8 mouse cellular contexts compared by ENCODE assay signal in the genomic region with DNA sequence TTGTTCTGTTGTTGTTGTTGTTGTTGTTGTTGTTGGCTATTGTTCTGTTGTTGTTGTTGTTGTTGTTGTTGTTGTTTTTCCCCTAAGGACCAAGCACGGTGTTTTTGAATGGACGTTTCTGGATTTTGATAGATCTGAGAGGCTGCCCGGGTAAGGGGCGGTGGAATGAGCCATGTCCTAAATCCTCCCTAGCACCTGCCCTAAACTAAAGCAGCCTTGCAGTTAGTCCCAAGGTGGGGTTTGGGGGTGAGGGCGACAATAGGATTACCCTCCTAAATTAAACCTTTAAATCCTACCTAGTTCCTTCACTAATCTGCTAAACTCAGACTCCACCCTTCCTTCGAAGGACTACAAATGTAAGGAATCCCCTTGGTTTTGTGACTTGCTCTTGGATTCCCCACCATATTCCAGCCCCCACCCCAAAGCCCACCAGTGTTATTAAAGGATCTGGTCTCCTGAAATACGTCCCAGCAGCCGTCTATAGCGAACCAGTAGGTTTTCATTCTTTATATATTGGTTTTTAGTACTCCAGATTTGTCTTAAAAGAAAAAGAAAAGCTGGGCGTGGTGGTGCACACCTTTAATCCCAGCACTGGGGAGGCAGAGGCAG. TPM values are rescaled to one million over a fixed set of nuclear protein-coding genes. Genes with fewer than 3 reads are reported as not detected.
DNase-seq lines count a peak whose midpoint lies in the region; ATAC-seq and TF ChIP-seq lines count a peak whose summit lies in the region.

No protein-coding gene starts in this region.

- peak overlapping the region; percentile 90 for H3K27ac ChIP-seq in kidney, embryonic 15.5 days
- peak overlapping the region; percentile 78 for H3K27ac ChIP-seq in forebrain, embryonic 12.5 days
- H3K27ac ChIP-seq in limb, embryonic 15.5 days: peak overlapping the region; percentile 88
- 0 out of 2 replicates have a peak overlapping the region, but pooled peaks have one; percentile 19 for H3K27ac ChIP-seq in small intestine, adult 2 months (ENCODE audit: insufficient read depth, low read depth, low read length)

- TF ChIP-seq POLR2A in small intestine, adult 2 months (IDR thresholded peaks at IDR 0.05; ENCODE audit: low read depth, low read length): no peak

- no peaks in the 10 kb centered on the region for H3K9me3 ChIP-seq in kidney, embryonic 15.5 days (replicated peaks)
- no peaks in the 10 kb centered on the region for H3K9me3 ChIP-seq in forebrain, embryonic 12.5 days
- H3K9me3 ChIP-seq in limb, embryonic 15.5 days: no peaks in the 10 kb centered on the region

- peaks cover 4% of the 10 kb centered on the region; the same call in 1 of the 2 replicates for H3K36me3 ChIP-seq in kidney, embryonic 15.5 days
- H3K36me3 ChIP-seq in forebrain, embryonic 12.5 days (replicated peaks): no peaks in the 10 kb centered on the region
- H3K36me3 ChIP-seq in limb, embryonic 15.5 days: no peaks in the 10 kb centered on the region
- no peaks in the 10 kb centered on the region for H3K36me3 ChIP-seq in small intestine, adult 2 months (ENCODE audit: control insufficient read depth, insufficient read depth, low read length)

- H3K9ac ChIP-seq in kidney, embryonic 15.5 days: peak overlapping the region; percentile 80
- H3K9ac ChIP-seq in forebrain, embryonic 12.5 days: peak overlapping the region; percentile 75
- H3K9ac ChIP-seq in limb, embryonic 15.5 days: peak overlapping the region; percentile 76

- peaks cover 21% of the 10 kb centered on the region for H3K4me1 ChIP-seq in kidney, embryonic 15.5 days
- peaks cover 18% of the 10 kb centered on the region for H3K4me1 ChIP-seq in forebrain, embryonic 12.5 days
- peaks cover 16% of the 10 kb centered on the region for H3K4me1 ChIP-seq in limb, embryonic 15.5 days
- peaks cover 2% of the 10 kb centered on the region; the same call in 1 of the 2 replicates for H3K4me1 ChIP-seq in small intestine, adult 2 months (ENCODE audit: control insufficient read depth, insufficient read depth, insufficient read length, low read length)

- no peaks in the 10 kb centered on the region for H3K27me3 ChIP-seq in kidney, embryonic 15.5 days
- H3K27me3 ChIP-seq in forebrain, embryonic 12.5 days: no peaks in the 10 kb centered on the region
- H3K27me3 ChIP-seq in limb, embryonic 15.5 days: no peaks in the 10 kb centered on the region
- no peaks in the 10 kb centered on the region for H3K27me3 ChIP-seq in small intestine, adult 2 months (ENCODE audit: control insufficient read depth, insufficient read depth, low read length)

- H3K4me2 ChIP-seq in kidney, embryonic 15.5 days: peak overlapping the region; percentile 73
- peak overlapping the region; percentile 70 for H3K4me2 ChIP-seq in forebrain, embryonic 12.5 days
- peak overlapping the region; percentile 77 for H3K4me2 ChIP-seq in limb, embryonic 15.5 days

- WGBS in kidney, embryonic 15.5 days: 36% methylated on average over 10 of the region's 10 CpGs
- WGBS in forebrain, embryonic 12.5 days: 37% methylated on average over 10 of the region's 10 CpGs
- WGBS in limb, embryonic 15.5 days: 34% methylated on average over 10 of the region's 10 CpGs
- 37% methylated on average over 10 of the region's 10 CpGs for WGBS in small intestine, adult 2 months

- ATAC-seq in kidney, embryonic 15.5 days (replicated peaks; ENCODE audit: low FRiP score): peak; percentile 76
- peak; percentile 24 for ATAC-seq in activated CD4-positive, CD25-positive, alpha-beta regulatory T cell, adult 4 months
- peak; percentile 82 for ATAC-seq in forebrain, embryonic 12.5 days (ENCODE audit: low FRiP score)
- 0 out of 2 replicates have a peak, but pooled peaks have one; percentile 4 for ATAC-seq in limb, embryonic 15.5 days (ENCODE audit: insufficient number of reproducible peaks, low FRiP score, low TSS enrichment, low read depth)

- peak overlapping the region; percentile 75 for H3K4me3 ChIP-seq in kidney, embryonic 15.5 days (replicated peaks)
- H3K4me3 ChIP-seq in forebrain, embryonic 12.5 days (replicated peaks): peak overlapping the region; percentile 75
- H3K4me3 ChIP-seq in limb, embryonic 15.5 days: peak overlapping the region; percentile 70
- peak overlapping the region; percentile 76 for H3K4me3 ChIP-seq in small intestine, adult 2 months (ENCODE audit: low read depth, low read length)

- DNase-seq in kidney, adult 18-20 months: no peak
- DNase-seq in gastrocnemius, postnatal 25 days: no peak
- DNase-seq in right cerebral cortex, postnatal 36 days (ENCODE audit: low spot score in 2 of 2): no peak

- TF ChIP-seq CTCF in small intestine, adult 2 months (IDR thresholded peaks at IDR 0.05; ENCODE audit: extremely low read depth, insufficient read length, insufficient replicate concordance, low read depth, low read length): no peak

RNA-seq across cellular contexts. Expression of a gene that starts 0.6 kb away (rescaled TPM):
- 72.6 and 75.5 TPM in 2 replicates for polyA plus RNA-seq in kidney, embryonic 15.5 days (2015; fragmentation: Nextera tagmentation; extraction: Ambion mirVana)
- polyA plus RNA-seq in activated CD4-positive, CD25-positive, alpha-beta regulatory T cell, adult 4 months (2017; shearing (Covaris generic)): 10 to 100 TPM; 30.6 to 34.7 TPM
- polyA plus RNA-seq in forebrain, embryonic 12.5 days (2016; fragmentation: Nextera tagmentation; extraction: Ambion mirVana): 52.7 and 58.8 TPM in 2 replicates
- polyA plus RNA-seq in limb, embryonic 15.5 days (2015; fragmentation: Nextera tagmentation; extraction: Ambion mirVana): 61.3 and 64.6 TPM in 2 replicates
- polyA plus RNA-seq in small intestine, adult 2 months (2012; rRNA removed): 0.39 and 1.3 TPM in 2 replicates
- 10 to 100 TPM in 1 of 2 experiments, 1 to 10 TPM in 1; 9.7 to 12.0 TPM for total RNA-seq in gastrocnemius, postnatal 25 days (2021)

RNA-seq across cellular contexts. Expression of a gene that starts 44.0 kb away (rescaled TPM):
- 16.4 and 23.5 TPM in 2 replicates for polyA plus RNA-seq in kidney, embryonic 15.5 days (2015; fragmentation: Nextera tagmentation; extraction: Ambion mirVana)
- polyA plus RNA-seq in activated CD4-positive, CD25-positive, alpha-beta regulatory T cell, adult 4 months (2017; shearing (Covaris generic)): under 1 TPM in 1 of 2 experiments, not detected in 1; 0.13 TPM
- polyA plus RNA-seq in forebrain, embryonic 12.5 days (2016; fragmentation: Nextera tagmentation; extraction: Ambion mirVana): 20.5 and 23.0 TPM in 2 replicates
- polyA plus RNA-seq in limb, embryonic 15.5 days (2015; fragmentation: Nextera tagmentation; extraction: Ambion mirVana): 73.8 and 75.6 TPM in 2 replicates
- polyA plus RNA-seq in small intestine, adult 2 months (2012; rRNA removed): 0.79 TPM in 2 replicates
- 10 to 100 TPM; 13.0 to 16.9 TPM for total RNA-seq in gastrocnemius, postnatal 25 days (2021)

Comparison
In these comparisons a context has a peak if more than half of its experiments do, and no peak if none do; other contexts are left out.
1. ATAC-seq: peak in every context shown above with its lines; median percentile 82 in forebrain, embryonic 12.5 days; 76 in kidney, embryonic 15.5 days; 24 in activated CD4-positive, CD25-positive, alpha-beta regulatory T cell, adult 4 months; 4 in limb, embryonic 15.5 days.
2. H3K27ac ChIP-seq: peak in every context shown above with its lines; median percentile 90 in kidney, embryonic 15.5 days; 88 in limb, embryonic 15.5 days; 78 in forebrain, embryonic 12.5 days; 19 in small intestine, adult 2 months.
3. RNA of a gene that starts 0.6 kb away (polyA plus RNA-seq): 72.6 to 75.5 TPM in kidney, embryonic 15.5 days, 61.3 to 64.6 TPM in limb, embryonic 15.5 days, 52.7 to 58.8 TPM in forebrain, embryonic 12.5 days and 30.6 to 34.7 TPM in activated CD4-positive, CD25-positive, alpha-beta regulatory T cell, adult 4 months; 0.39 to 1.3 TPM in small intestine, adult 2 months; every median in the first group is over 10 times any median in the second.
4. Peak in every context shown above with its lines, with median percentiles within 50 percentile points of each other: H3K4me2 ChIP-seq, H3K4me3 ChIP-seq and H3K9ac ChIP-seq.